Mouse (Mus musculus) hindbrain, embryonic 11.5 days (tissue): ENCODE data around the gene Bcorl1. TPM values are rescaled to one million over a fixed set of nuclear protein-coding genes. Genes with fewer than 3 reads are reported as not detected.

ENCODE experiments used
- ATAC-seq: fragments of 200-750 bp; cut with Nextera tagmentation; 2 replicates; pipeline ENCODE4 v1.8.0; 2017; ENCODE audit warnings: mild to moderate bottlenecking, moderate TSS enrichment, moderate library complexity; ENCODE audit not compliant: low FRiP score
- DNase-seq: peaks from one replicate; pipeline ENCODE4 v3.0.0-alpha.2; 2015; ENCODE audit warnings: low spot score
- H3K27ac ChIP-seq: fragments of 300-500 bp; sonication (generic); 2 replicates; pipeline ENCODE4 v1.5.1; 2014; ENCODE audit warnings: mild to moderate bottlenecking, low read depth, low read length
- H3K27me3 ChIP-seq: fragments of 300-500 bp; sonication (generic); 2 replicates; pipeline ENCODE4 v1.6.1; 2014; ENCODE audit warnings: mild to moderate bottlenecking, low read length, moderate library complexity, mixed read lengths; ENCODE audit not compliant: control insufficient read depth, insufficient read depth
- H3K36me3 ChIP-seq: fragments of 300-500 bp; sonication (generic); 2 replicates; pipeline ENCODE4 v1.6.1; 2014; ENCODE audit warnings: mild to moderate bottlenecking, low read length, moderate library complexity, mixed read lengths; ENCODE audit not compliant: control insufficient read depth, insufficient read depth
- H3K4me1 ChIP-seq: fragments of 300-500 bp; sonication (generic); replicated peaks from 2 replicates; pipeline ENCODE4 v1.6.1; 2014; ENCODE audit warnings: low read length, mixed read lengths; ENCODE audit not compliant: control insufficient read depth, insufficient read depth
- H3K4me2 ChIP-seq: fragments of 300-500 bp; sonication (generic); replicated peaks from 2 replicates; pipeline ENCODE4 v1.6.1; 2014; ENCODE audit warnings: mild to moderate bottlenecking, low read depth, low read length
- H3K4me3 ChIP-seq: fragments of 300-500 bp; sonication (generic); 2 replicates; pipeline ENCODE4 v1.5.1; 2014; ENCODE audit warnings: low read depth, low read length
- H3K9ac ChIP-seq: fragments of 300-500 bp; sonication (generic); 2 replicates; pipeline ENCODE4 v1.6.1; 2014; ENCODE audit warnings: low read depth, low read length
- H3K9me3 ChIP-seq: fragments of 300-500 bp; sonication (generic); 2 replicates; pipeline ENCODE4 v1.6.1; 2016; ENCODE audit warnings: low read length; ENCODE audit not compliant: control insufficient read depth
- WGBS: fragments of 180-500 bp; shearing (Covaris S2); extraction: QIAGEN DNeasy Blood & Tissue Kit; methylation state at CpG from one replicate; pipeline ENCODE4 v1.1.7; 2014; 5-methylcytosine and 5-hydroxymethylcytosine counted together
- polyA plus RNA-seq: library from polyadenylated mRNA; unstranded; fragments of >200 nt; fragmentation: Nextera tagmentation; extraction: Ambion mirVana; gene quantifications from 2 replicates; pipeline ENCODE4 v1.2.1, GENCODE M21; 2014

Bcorl1 gene
- polyA plus RNA-seq, 1 experiment from 2014 or later: 8.2 TPM

DNA sequence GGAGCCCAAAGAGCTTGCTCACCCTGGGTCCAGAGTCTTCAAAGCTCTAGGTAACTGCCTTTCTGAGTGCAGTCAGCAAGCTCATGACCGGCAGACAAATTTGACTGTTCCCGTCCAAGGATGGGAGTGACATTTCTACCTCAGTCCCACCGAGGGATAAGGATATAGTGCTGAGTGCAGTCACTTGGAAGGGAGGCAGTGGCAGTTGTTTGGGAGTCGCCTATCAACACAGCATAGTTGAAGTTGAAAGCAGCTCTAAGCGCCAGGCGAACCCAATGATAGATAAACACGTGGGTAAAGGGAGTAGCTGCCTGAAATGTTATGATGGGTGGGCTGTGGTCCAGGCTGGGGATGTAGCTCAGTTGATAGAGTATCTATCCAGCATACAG is 69.2 kb downstream of the Bcorl1 start:
- Histone ChIP-seq H3K27ac (no peak overlapping the region), H3K9ac (no peak overlapping the region), H3K4me2 (peak overlapping the region; percentile 28), H3K9me3 (no peaks in the 10 kb centered on the region), H3K4me3 (peak overlapping the region; percentile 29; the same call in 1 of the 2 replicates), H3K4me1 (no peaks in the 10 kb centered on the region), H3K36me3 (no peaks in the 10 kb centered on the region), H3K27me3 (no peaks in the 10 kb centered on the region)
- ATAC-seq (peak; percentile 25; the same call in 1 of the 2 replicates), DNase-seq (no peak)
- WGBS: 22% methylated on average over 7 of the region's 7 CpGs

- Histone ChIP-seq H3K9ac (no peak overlapping the region), H3K4me2 (no peak overlapping the region), H3K36me3 (no peaks in the 10 kb centered on the region), H3K27me3 (no peaks in the 10 kb centered on the region), H3K9me3 (no peaks in the 10 kb centered on the region), H3K27ac (no peak overlapping the region), H3K4me3 (no peak overlapping the region), H3K4me1 (no peaks in the 10 kb centered on the region)
- WGBS: 82% methylated on average over 6 of the region's 6 CpGs
- DNase-seq (no peak), ATAC-seq (no peak)
Observed at GRCm38 (mm10) chrX:48412629-48413028, 71.5 kb downstream of the Bcorl1 start.

- Histone ChIP-seq H3K4me2 (no peak overlapping the region), H3K27ac (no peak overlapping the region), H3K4me1 (no peaks in the 10 kb centered on the region), H3K9me3 (no peaks in the 10 kb centered on the region), H3K27me3 (no peaks in the 10 kb centered on the region), H3K9ac (no peak overlapping the region), H3K36me3 (no peaks in the 10 kb centered on the region), H3K4me3 (no peak overlapping the region)
- DNase-seq (no peak), ATAC-seq (no peak)
- WGBS: 90% methylated on average over 5 of the region's 5 CpGs
Observed at GRCm38 (mm10) chrX:48414291-48414690, 73.1 kb downstream of the Bcorl1 start.

DNA sequence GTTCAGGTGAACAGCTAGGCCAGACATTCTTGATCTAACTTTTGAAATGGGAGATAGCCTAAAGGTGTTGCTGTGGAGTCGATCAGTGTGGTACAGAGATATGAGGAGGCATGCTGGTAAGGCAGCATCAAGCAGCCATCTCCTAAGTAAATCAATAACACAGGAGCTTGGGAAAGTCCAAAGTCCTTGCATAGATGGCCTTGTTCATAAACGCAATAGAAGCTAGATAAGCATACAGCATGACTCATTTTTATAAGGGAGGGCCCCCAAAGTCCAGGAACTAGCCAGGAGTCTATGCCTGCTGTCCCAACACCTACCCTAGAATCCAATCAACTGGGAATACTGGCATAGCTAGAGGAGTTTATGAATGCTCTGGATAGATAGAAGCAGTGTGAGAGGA is 77.3 kb downstream of the Bcorl1 start:
- Histone ChIP-seq H3K9ac (no peak overlapping the region), H3K36me3 (no peaks in the 10 kb centered on the region), H3K27me3 (no peaks in the 10 kb centered on the region), H3K4me2 (no peak overlapping the region), H3K27ac (no peak overlapping the region), H3K4me3 (no peak overlapping the region), H3K4me1 (no peaks in the 10 kb centered on the region), H3K9me3 (no peaks in the 10 kb centered on the region)
- ATAC-seq (no peak), DNase-seq (no peak)
- WGBS: 82% methylated on average over 2 of the region's 2 CpGs

DNA sequence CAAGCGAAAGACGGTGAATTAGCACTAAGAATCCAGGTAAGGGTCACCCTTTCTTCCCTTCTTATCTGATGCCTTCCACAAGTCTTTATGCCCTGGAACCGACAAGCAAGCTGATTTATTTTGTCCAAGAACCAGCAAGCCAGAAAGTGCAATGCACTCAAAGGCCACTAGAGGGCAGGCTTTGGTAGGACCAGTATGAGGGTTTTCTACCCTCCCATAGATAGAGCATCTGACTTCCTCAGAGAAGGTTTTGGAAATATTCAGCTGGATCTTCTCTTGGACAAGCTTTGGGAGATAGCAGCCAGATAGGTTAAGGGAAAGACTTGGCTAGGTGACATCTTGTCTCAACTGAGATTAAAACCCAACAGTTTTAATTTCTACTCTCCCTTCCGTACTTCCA is 81.8 kb downstream of the Bcorl1 start:
- H3K27me3 ChIP-seq: no peaks in the 10 kb centered on the region
- peak; percentile 80 for DNase-seq
- H3K27ac ChIP-seq: no peak overlapping the region
- no peak overlapping the region for H3K9ac ChIP-seq
- no peaks in the 10 kb centered on the region for H3K4me1 ChIP-seq
- no peaks in the 10 kb centered on the region for H3K36me3 ChIP-seq
- no peak for ATAC-seq
- 30% methylated on average over 4 of the region's 4 CpGs for WGBS
- no peak overlapping the region for H3K4me2 ChIP-seq
- H3K4me3 ChIP-seq: no peak overlapping the region
- no peaks in the 10 kb centered on the region for H3K9me3 ChIP-seq

GRCm38 (mm10) chrX:48423671-48424070 is 82.5 kb downstream of the Bcorl1 start:
- Histone ChIP-seq H3K36me3 (no peaks in the 10 kb centered on the region), H3K4me3 (no peak overlapping the region), H3K27me3 (no peaks in the 10 kb centered on the region), H3K27ac (no peak overlapping the region), H3K4me2 (no peak overlapping the region), H3K9me3 (no peaks in the 10 kb centered on the region), H3K9ac (no peak overlapping the region), H3K4me1 (no peaks in the 10 kb centered on the region)
- no peak for ATAC-seq
- DNase-seq: no peak
- WGBS: 80% methylated on average over 1 of the region's 1 CpGs

- WGBS: 30% methylated on average over 3 of the region's 3 CpGs
- no peak for ATAC-seq
- H3K9ac ChIP-seq: no peak overlapping the region
- no peaks in the 10 kb centered on the region for H3K27me3 ChIP-seq
- H3K4me2 ChIP-seq: no peak overlapping the region
- no peak overlapping the region for H3K4me3 ChIP-seq
- no peaks in the 10 kb centered on the region for H3K4me1 ChIP-seq
- H3K9me3 ChIP-seq: no peaks in the 10 kb centered on the region
- DNase-seq: no peak
- no peak overlapping the region for H3K27ac ChIP-seq
- no peaks in the 10 kb centered on the region for H3K36me3 ChIP-seq
Observed at GRCm38 (mm10) chrX:48424583-48424982, 83.4 kb downstream of the Bcorl1 start.

GRCm38 (mm10) chrX:48425280-48425679 is 84.1 kb downstream of the Bcorl1 start:
- no peak for DNase-seq
- H3K4me3 ChIP-seq: no peak overlapping the region
- ATAC-seq: no peak
- H3K9ac ChIP-seq: no peak overlapping the region
- H3K4me2 ChIP-seq: no peak overlapping the region
- H3K27ac ChIP-seq: no peak overlapping the region
- no peaks in the 10 kb centered on the region for H3K9me3 ChIP-seq
- no peaks in the 10 kb centered on the region for H3K27me3 ChIP-seq
- no peaks in the 10 kb centered on the region for H3K36me3 ChIP-seq
- 76% methylated on average over 6 of the region's 7 CpGs for WGBS
- no peaks in the 10 kb centered on the region for H3K4me1 ChIP-seq

DNA sequence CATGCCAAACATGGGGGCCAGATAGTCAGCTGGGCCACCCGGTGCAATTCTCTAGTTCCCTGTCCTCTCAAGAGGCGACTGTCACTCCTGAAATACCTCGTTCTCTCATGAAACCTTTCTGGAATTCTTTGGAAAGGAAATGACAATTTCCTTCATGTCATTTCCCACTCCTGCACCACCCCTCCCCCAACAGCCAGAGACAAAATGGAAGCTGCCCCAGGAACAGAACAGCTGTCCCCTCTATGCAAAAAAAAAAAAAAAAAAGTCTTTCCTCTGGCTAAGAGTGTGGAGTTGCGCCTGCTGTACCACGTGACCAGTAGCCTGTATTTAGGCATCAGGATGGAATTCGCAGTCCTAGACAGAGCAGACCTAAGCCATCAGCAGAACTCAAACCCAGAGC is 87.1 kb downstream of the Bcorl1 start:
- Histone ChIP-seq H3K9me3 (no peaks in the 10 kb centered on the region), H3K9ac (no peak overlapping the region), H3K4me1 (no peaks in the 10 kb centered on the region), H3K27ac (no peak overlapping the region), H3K36me3 (no peaks in the 10 kb centered on the region), H3K4me2 (no peak overlapping the region), H3K27me3 (no peaks in the 10 kb centered on the region), H3K4me3 (no peak overlapping the region)
- DNase-seq (no peak), ATAC-seq (no peak)
- WGBS: 85% methylated on average over 6 of the region's 6 CpGs
